Mouse (Mus musculus) B cell, adult (primary cell): ENCODE measurements around the gene Rbm44. TPM values are rescaled to one million over a fixed set of nuclear protein-coding genes. Genes with fewer than 3 reads are reported as not detected.

Experiments
- total RNA-seq: library from RNA; stranded (reverse); gene quantifications from 4 replicates; pipeline ENCODE4 v1.2.4, GENCODE M21; 2023; ENCODE audit not compliant: inconsistent age

The Rbm44 gene
- 0.61 to 1.00 TPM (median 0.83 TPM) in 4 replicates for total RNA-seq

DNA sequence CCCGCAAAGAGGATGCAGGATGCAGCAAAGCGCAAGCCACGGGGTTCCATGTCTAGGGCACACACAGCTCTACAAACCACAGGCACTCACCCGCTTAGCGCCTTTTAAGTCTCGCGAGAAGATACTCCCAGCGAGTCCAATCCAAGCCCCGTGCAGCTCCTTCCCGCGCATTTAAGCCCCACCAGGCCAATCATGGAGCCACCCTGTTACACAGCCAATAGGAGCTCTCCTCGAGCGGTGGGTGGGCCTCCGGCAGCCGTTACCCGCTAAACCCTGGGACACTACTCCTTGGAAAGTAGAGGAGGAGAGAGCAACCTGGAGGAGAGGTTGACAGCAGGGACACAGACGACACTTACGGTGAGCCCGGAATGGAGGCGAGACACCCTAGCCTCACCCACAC is at the start of gene Rbm44:
Gene Rbm44 (plus strand): TSS at position 277 of the 400 bp plus-strand sequence.

DNA sequence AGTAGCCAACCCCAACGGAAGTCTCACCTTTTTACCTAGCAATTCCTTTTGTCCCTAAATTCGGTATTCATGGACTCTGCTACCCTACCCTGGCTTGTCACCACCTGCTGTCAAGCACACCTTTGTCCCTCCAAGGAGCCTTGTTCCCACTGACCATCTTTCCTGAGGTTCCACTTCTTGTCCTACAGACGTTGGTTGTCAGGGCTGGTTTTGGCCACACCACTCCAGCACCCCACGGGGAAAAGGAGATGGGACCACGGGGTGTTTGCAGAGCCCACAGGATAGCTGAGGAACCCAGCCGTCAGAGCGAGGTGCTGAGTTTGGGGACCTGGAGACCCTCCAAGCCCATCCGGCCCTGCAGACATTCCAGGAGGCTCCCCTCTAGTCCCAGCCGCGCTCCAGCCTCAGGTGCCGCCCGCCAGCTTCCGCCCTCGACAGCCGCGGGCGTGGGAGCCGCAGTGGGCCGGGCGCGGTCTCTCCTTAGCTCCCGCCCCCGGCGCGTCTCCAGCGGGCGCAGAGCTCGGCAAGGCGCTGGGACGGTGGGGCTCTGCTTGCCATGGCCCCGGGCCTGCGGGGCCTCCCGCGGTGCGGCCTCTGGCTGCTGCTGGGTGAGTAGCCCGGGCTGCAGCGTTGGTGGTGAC is 34.8 kb downstream of the Rbm44 start, which contains the start of gene Ramp1:
Gene Ramp1 (plus strand): TSS at position 290 of the 641 bp plus-strand sequence.

Other genes with a start within 250 kb of the Rbm44 start
- not detected in 4 replicates for gene Mlph, start 230.0 kb upstream of the Rbm44 start, total RNA-seq
- not detected in 4 replicates for gene Prlh, start 192.0 kb upstream of the Rbm44 start, total RNA-seq
- not detected in 4 replicates for gene Rab17, start 175.4 kb upstream of the Rbm44 start, total RNA-seq
- gene Lrrfip1, start 146.4 kb upstream of the Rbm44 start, total RNA-seq, result 115 to 136 TPM (median 127 TPM) in 4 replicates
- gene Ramp1, start 34.7 kb downstream of the Rbm44 start, total RNA-seq, result 0.22 to 0.60 TPM in 2 of 4 replicates, not detected in the others
- gene Ube2f, start 105.2 kb downstream of the Rbm44 start, total RNA-seq, result 49.8 to 62.2 TPM (median 57.1 TPM) in 4 replicates
- gene Scly, start 153.2 kb downstream of the Rbm44 start, total RNA-seq, result 24.4 to 31.8 TPM (median 31.3 TPM) in 4 replicates
- gene Espnl, start 177.0 kb downstream of the Rbm44 start, total RNA-seq, result 0.19 TPM in 1 of 4 replicates, not detected in the others
- gene Klhl30, start 205.9 kb downstream of the Rbm44 start, total RNA-seq, result not detected in 4 replicates
- not detected in 4 replicates for gene Erfe, start 221.3 kb downstream of the Rbm44 start, total RNA-seq